Mouse (Mus musculus) liver, adult 2 months (tissue): ENCODE data around the gene Adora2a.

Experiments
- CTCF ChIP-seq: fragments of 200-500 bp; IDR thresholded peaks from 2 replicates; pipeline ENCODE4 v1.5.1; 2011; ENCODE audit warnings: low read depth, low read length, control low read depth
- POLR2A ChIP-seq: fragments of 200-500 bp; IDR thresholded peaks from 2 replicates; pipeline ENCODE4 v1.6.1; 2011; ENCODE audit warnings: low read length, control low read depth; ENCODE audit not compliant: insufficient read depth; ENCODE audit errors: extremely low read depth

DNA sequence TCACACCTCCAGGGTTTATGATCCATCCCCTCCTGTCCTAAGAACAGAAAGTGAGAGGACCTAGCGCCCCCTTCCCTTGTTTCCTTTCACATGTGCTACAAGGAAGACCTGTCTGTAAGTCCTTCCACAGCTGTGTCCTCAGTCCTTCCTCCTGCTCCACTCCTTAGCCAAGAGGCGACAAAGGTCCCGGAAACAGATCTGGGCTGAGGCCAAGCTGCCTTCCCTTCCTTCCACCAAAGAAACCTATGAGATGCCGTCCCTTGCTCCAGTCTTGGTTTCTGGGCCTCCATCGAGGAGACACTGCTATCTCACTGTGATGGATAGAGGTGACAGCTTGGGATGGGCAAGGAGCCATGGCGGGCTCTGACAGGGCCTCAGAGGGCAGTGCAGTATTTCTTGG, 18.4 kb downstream of the Adora2a start:
- TF ChIP-seq POLR2A, result no peak
- no peak for TF ChIP-seq CTCF
